Mouse (Mus musculus) olfactory bulb, adult 2 months (tissue): ENCODE measurements around the gene Pex7.

Source experiments
- CTCF ChIP-seq: fragments of 200-500 bp; IDR thresholded peaks from 2 replicates; pipeline ENCODE4 v1.5.1; 2012; ENCODE audit warnings: low read depth, mild to moderate bottlenecking, low read length, moderate library complexity; ENCODE audit not compliant: insufficient read depth
- POLR2A ChIP-seq: fragments of 200-500 bp; IDR thresholded peaks from 2 replicates; pipeline ENCODE4 v1.6.1; 2012; ENCODE audit warnings: mild to moderate bottlenecking, low read depth, low read length, moderate library complexity; ENCODE audit not compliant: insufficient read depth

DNA sequence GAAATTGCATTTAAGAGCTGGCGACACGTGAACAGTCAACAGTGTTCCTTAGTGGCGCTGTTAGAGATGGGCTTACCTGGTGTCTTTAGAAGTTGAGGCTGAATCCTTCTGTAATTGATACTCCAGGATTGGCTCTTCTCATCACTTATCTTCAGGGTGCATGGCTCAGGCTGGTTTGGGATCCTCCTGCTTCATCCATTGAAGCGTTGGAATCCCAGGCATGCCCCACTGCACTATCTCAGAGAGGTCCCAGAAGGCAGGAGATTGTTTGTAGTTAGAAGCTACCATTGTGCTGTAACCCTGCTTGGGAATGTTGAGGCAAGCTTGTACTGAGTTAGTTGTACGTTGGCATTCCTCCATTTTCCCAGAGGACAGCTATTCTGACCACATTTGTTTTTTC lies 40.4 kb upstream of the Pex7 start:
- TF ChIP-seq CTCF (no peak), POLR2A (no peak)
